Mouse (Mus musculus): ENCODE data around the gene Crybb3.

The Crybb3 gene

GRCm38 (mm10) chr5:113041567-113042071 is 39.8 kb downstream of the Crybb3 start:
- peak; percentile 61 for DNase-seq

- no peak for DNase-seq
Measured at GRCm38 (mm10) chr5:113040776-113041175, 40.6 kb downstream of the Crybb3 start.

GRCm38 (mm10) chr5:113038601-113039000 is 42.8 kb downstream of the Crybb3 start:
- DNase-seq = no peak

GRCm38 (mm10) chr5:113035094-113036047 is 46.0 kb downstream of the Crybb3 start:
- peak; percentile 85 for DNase-seq

- DNase-seq = no peak
Measured at GRCm38 (mm10) chr5:113031201-113031754, 50.1 kb downstream of the Crybb3 start.

- no peak for DNase-seq
Measured at GRCm38 (mm10) chr5:113030082-113030481, 51.3 kb downstream of the Crybb3 start.

GRCm38 (mm10) chr5:113026706-113027105 is 54.7 kb downstream of the Crybb3 start:
- DNase-seq = no peak

Data from lung, postnatal 36 days (tissue).